Mouse (Mus musculus): ENCODE results near the gene Klre1.
"Not testable (repeated sequence)": the region's sequence is repeated elsewhere in the genome, so short reads cannot be mapped to it uniquely, and the experiment has no call there.

Gene Klre1

DNA sequence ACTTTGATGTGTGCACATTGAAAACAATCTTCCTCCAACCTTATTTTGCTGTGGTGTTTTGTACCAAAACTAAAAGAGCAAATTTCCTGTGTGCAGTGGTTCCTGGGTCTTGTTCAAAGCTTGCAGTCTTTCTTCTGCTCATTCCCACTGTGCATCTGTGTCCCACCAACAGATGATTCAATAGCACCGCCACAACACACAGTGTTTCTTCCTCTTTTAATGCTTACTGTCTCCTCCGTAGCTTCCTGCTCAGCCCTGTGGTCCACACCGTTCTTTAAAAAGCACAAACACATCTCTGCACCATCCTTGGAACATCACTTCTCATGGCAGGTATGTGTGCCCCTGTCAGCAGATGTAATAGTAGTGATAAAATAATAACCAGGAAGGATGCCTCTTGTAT, 13.8 kb downstream of the Klre1 start, which contains the start of gene Klrd1:
Gene Klrd1 (plus strand): TSS at position 275 of the 400 bp plus-strand sequence.
- peak; percentile 14 for DNase-seq

GRCm38 (mm10) chr6:129608372-129608771, 30.7 kb downstream of the Klre1 start:
- DNase-seq: no peak

GRCm38 (mm10) chr6:129623735-129624134, 46.0 kb downstream of the Klre1 start, which contains the start of gene Klrk1:
Gene Klrk1, minus strand, starts transcription at chr6:129623864.
- no peak for DNase-seq

GRCm38 (mm10) chr6:129631046-129631445, 53.3 kb downstream of the Klre1 start:
- not testable (repeated sequence) for DNase-seq
